In the genomic region with DNA sequence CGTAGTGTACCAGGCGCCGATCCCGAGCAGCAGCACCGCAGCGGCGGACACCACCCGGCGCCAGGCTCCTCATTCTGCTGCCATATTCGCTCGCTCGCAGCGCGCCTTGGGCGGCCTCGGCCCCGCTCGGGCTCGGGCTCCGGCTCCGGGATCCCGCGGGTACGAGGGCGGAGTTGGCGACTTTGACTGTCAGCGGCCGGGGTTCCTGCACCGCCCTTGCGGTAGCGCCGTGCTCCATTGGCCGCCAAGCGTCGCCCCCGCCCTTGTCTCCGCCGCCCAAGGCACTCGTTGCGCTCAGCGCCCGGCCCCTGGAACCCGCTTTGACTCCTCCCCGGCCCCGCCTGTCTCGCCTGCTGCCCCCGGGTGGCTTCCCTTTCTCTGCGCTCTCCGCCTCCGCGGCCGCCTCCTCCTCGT, we compare ENCODE assay signal across 7 mouse cellular contexts. TPM values are rescaled to one million over a fixed set of nuclear protein-coding genes. Genes with fewer than 3 reads are reported as not detected.
DNase-seq lines count a peak whose midpoint lies in the region; ATAC-seq lines count a peak whose summit lies in the region.

TSS of gene Gfod1 (minus strand) at position 155 of the 414 bp plus-strand sequence.

- H3K4me3 ChIP-seq in intestine, embryonic 15.5 days (replicated peaks), result peak within 1 kb of the TSS; percentile 59
- peak within 1 kb of the TSS; percentile 78 for H3K4me3 ChIP-seq in midbrain, embryonic 10.5 days

- WGBS in intestine, embryonic 15.5 days, result under 1% methylated on average over 53 of the region's 53 CpGs
- under 1% methylated on average over 53 of the region's 53 CpGs for WGBS in midbrain, embryonic 10.5 days

- no peaks in the 10 kb centered on the region for H3K9me3 ChIP-seq in intestine, embryonic 15.5 days
- peaks cover under 1% of the 10 kb centered on the region for H3K9me3 ChIP-seq in midbrain, embryonic 10.5 days (replicated peaks)

- ATAC-seq in intestine, embryonic 15.5 days, result peak; percentile 98

- peak within 1 kb of the TSS; percentile 81 for H3K27ac ChIP-seq in intestine, embryonic 15.5 days
- H3K27ac ChIP-seq in midbrain, embryonic 10.5 days (replicated peaks), result peak within 1 kb of the TSS; percentile 80

- H3K36me3 ChIP-seq in intestine, embryonic 15.5 days, result no peaks in the 10 kb centered on the region
- no peaks in the 10 kb centered on the region for H3K36me3 ChIP-seq in midbrain, embryonic 10.5 days

- H3K4me2 ChIP-seq in intestine, embryonic 15.5 days (replicated peaks), result peak within 1 kb of the TSS; percentile 97

- peak within 1 kb of the TSS; percentile 65 for H3K9ac ChIP-seq in intestine, embryonic 15.5 days

- peaks cover 26% of the 10 kb centered on the region for H3K27me3 ChIP-seq in intestine, embryonic 15.5 days (replicated peaks)
- peaks cover 78% of the 10 kb centered on the region for H3K27me3 ChIP-seq in midbrain, embryonic 10.5 days (ENCODE audit: low read depth, poor library complexity, severe bottlenecking)

- DNase-seq in adrenal gland, adult (ENCODE audit: inconsistent age in 2 of 2, low spot score in 1 of 2), result peak; percentile 99
- peak; percentile 97 for DNase-seq in embryo, embryonic 11 days
- DNase-seq in gastrocnemius, postnatal 36 days, result peak; percentile 94 to 96
- DNase-seq in left cerebral cortex, postnatal 25 days (ENCODE audit: low spot score in 2 of 2), result peak; percentile 93 to 97
- peak; percentile 94 for DNase-seq in midbrain, embryonic 10.5 days (ENCODE audit: low spot score)
- DNase-seq in right cerebral cortex, postnatal 4 days, result peak; percentile 88

- intact Hi-C loops in gastrocnemius, postnatal 36 days (cut with DNase I), result loop anchor here (5.0 kb wide), 2 partner anchors 67 to 102 kb away; no protein-coding TSS in a partner anchor
- intact Hi-C loops in left cerebral cortex, postnatal 25 days (cut with DNase I), result loop anchor here (1.0 to 10.0 kb wide), 4 partner anchors 74 to 231 kb away; no protein-coding TSS in a partner anchor

- peaks cover 13% of the 10 kb centered on the region for H3K4me1 ChIP-seq in intestine, embryonic 15.5 days (replicated peaks)
- H3K4me1 ChIP-seq in midbrain, embryonic 10.5 days, result peaks cover 40% of the 10 kb centered on the region

RNA-seq across cellular contexts. Expression of gene Gfod1, which starts in this region (rescaled TPM):
- 1 to 10 TPM; 4.3 to 5.9 TPM for total RNA-seq in gastrocnemius, postnatal 36 days (2021)
- polyA plus RNA-seq in intestine, embryonic 15.5 days (2015; fragmentation: Nextera tagmentation; extraction: Ambion mirVana), result 0.20 and 0.33 TPM in 2 replicates
- total RNA-seq in left cerebral cortex, postnatal 25 days (2021), result 100 to 1,000 TPM in 1 of 2 experiments, 10 to 100 TPM in 1; 93.6 to 119 TPM
- polyA plus RNA-seq in midbrain, embryonic 10.5 days (2016; fragmentation: Nextera tagmentation; extraction: Ambion mirVana), result 0.10 and 0.37 TPM in 2 replicates

Comparison
In these comparisons a context has a peak if more than half of its experiments do, and no peak if none do; other contexts are left out.
1. Peak in every context shown above with its lines: DNase-seq, ATAC-seq, H3K4me3 ChIP-seq and H3K27ac ChIP-seq.
2. RNA of gene Gfod1 (total RNA-seq): 93.6 to 119 TPM in left cerebral cortex, postnatal 25 days; 4.3 to 5.9 TPM in gastrocnemius, postnatal 36 days; every median in the first group is over 10 times any median in the second.
3. Peak in ATAC-seq, H3K4me3 ChIP-seq, H3K27ac ChIP-seq, H3K9ac ChIP-seq and H3K4me2 ChIP-seq in intestine, embryonic 15.5 days; RNA of the gene not detected or under 1 TPM.
4. Peak in DNase-seq, H3K4me3 ChIP-seq and H3K27ac ChIP-seq in midbrain, embryonic 10.5 days; RNA of the gene not detected or under 1 TPM.